Mouse (Mus musculus): ENCODE results near the gene Gm17617. TPM values are rescaled to one million over a fixed set of nuclear protein-coding genes. Genes with fewer than 3 reads are reported as not detected.

Gm17617 gene
- polyA plus RNA-seq, 1 experiment: not detected

GRCm38 (mm10) chr13:55172336-55172770, 39.0 kb upstream of the Gm17617 start:
- no peaks in the 10 kb centered on the region; the same call in none of the 2 replicates for H3K4me1 ChIP-seq (ENCODE audit: control insufficient read depth, insufficient read depth, low read length)
- DNase-seq: no peak
- no peak for TF ChIP-seq POLR2A (IDR thresholded peaks at IDR 0.05; ENCODE audit: borderline replicate concordance, insufficient read depth, low read length)
- TF ChIP-seq CTCF (IDR thresholded peaks at IDR 0.05; ENCODE audit: borderline replicate concordance, insufficient read depth, low read depth, low read length): no peak
- H3K27me3 ChIP-seq (ENCODE audit: control insufficient read depth, insufficient read depth, low read length): no peaks in the 10 kb centered on the region
- 33% methylated on average over 7 of the region's 7 CpGs for WGBS
- H3K27ac ChIP-seq (ENCODE audit: insufficient read depth, low read length): no peak overlapping the region
- no peak overlapping the region for H3K4me3 ChIP-seq (replicated peaks; ENCODE audit: insufficient read depth, low read depth, low read length)

- Histone ChIP-seq H3K27me3 (ENCODE audit: control insufficient read depth, insufficient read depth, low read length) (no peaks in the 10 kb centered on the region), H3K27ac (ENCODE audit: insufficient read depth, low read length) (no peak overlapping the region), H3K4me3 (replicated peaks; ENCODE audit: insufficient read depth, low read depth, low read length) (no peak overlapping the region), H3K4me1 (ENCODE audit: control insufficient read depth, insufficient read depth, low read length) (no peaks in the 10 kb centered on the region; the same call in none of the 2 replicates)
- WGBS: 14% methylated on average over 26 of the region's 26 CpGs
- no peak for TF ChIP-seq POLR2A (IDR thresholded peaks at IDR 0.05; ENCODE audit: borderline replicate concordance, insufficient read depth, low read length)
- no peak for TF ChIP-seq CTCF (IDR thresholded peaks at IDR 0.05; ENCODE audit: borderline replicate concordance, insufficient read depth, low read depth, low read length)
- peak in 1 of 2 experiments; percentile 33 for DNase-seq
Observed at GRCm38 (mm10) chr13:55171517-55172335, 38.4 kb upstream of the Gm17617 start.

- H3K27me3 ChIP-seq (ENCODE audit: control insufficient read depth, insufficient read depth, low read length): no peaks in the 10 kb centered on the region
- H3K4me3 ChIP-seq (replicated peaks; ENCODE audit: insufficient read depth, low read depth, low read length): no peak overlapping the region
- H3K27ac ChIP-seq (ENCODE audit: insufficient read depth, low read length): no peak overlapping the region
- TF ChIP-seq POLR2A (IDR thresholded peaks at IDR 0.05; ENCODE audit: borderline replicate concordance, insufficient read depth, low read length): no peak
- TF ChIP-seq CTCF (IDR thresholded peaks at IDR 0.05; ENCODE audit: borderline replicate concordance, insufficient read depth, low read depth, low read length): no peak
- no peaks in the 10 kb centered on the region; the same call in none of the 2 replicates for H3K4me1 ChIP-seq (ENCODE audit: control insufficient read depth, insufficient read depth, low read length)
- WGBS: 25% methylated on average over 13 of the region's 13 CpGs
- DNase-seq: no peak
Observed at GRCm38 (mm10) chr13:55168958-55169369, 35.6 kb upstream of the Gm17617 start.

- no peaks in the 10 kb centered on the region for H3K27me3 ChIP-seq (ENCODE audit: control insufficient read depth, insufficient read depth, low read length)
- H3K4me3 ChIP-seq (replicated peaks; ENCODE audit: insufficient read depth, low read depth, low read length): no peak overlapping the region
- TF ChIP-seq CTCF (IDR thresholded peaks at IDR 0.05; ENCODE audit: borderline replicate concordance, insufficient read depth, low read depth, low read length) (no peak), POLR2A (IDR thresholded peaks at IDR 0.05; ENCODE audit: borderline replicate concordance, insufficient read depth, low read length) (no peak)
- no peaks in the 10 kb centered on the region; the same call in none of the 2 replicates for H3K4me1 ChIP-seq (ENCODE audit: control insufficient read depth, insufficient read depth, low read length)
- DNase-seq: no peak
- 58% methylated on average over 5 of the region's 5 CpGs for WGBS
- H3K27ac ChIP-seq (ENCODE audit: insufficient read depth, low read length): no peak overlapping the region
Observed at GRCm38 (mm10) chr13:55168255-55168654, 34.9 kb upstream of the Gm17617 start.

GRCm38 (mm10) chr13:55167798-55168197, 34.5 kb upstream of the Gm17617 start:
- Histone ChIP-seq H3K4me3 (replicated peaks; ENCODE audit: insufficient read depth, low read depth, low read length) (no peak overlapping the region), H3K4me1 (ENCODE audit: control insufficient read depth, insufficient read depth, low read length) (no peaks in the 10 kb centered on the region; the same call in none of the 2 replicates), H3K27ac (ENCODE audit: insufficient read depth, low read length) (no peak overlapping the region), H3K27me3 (ENCODE audit: control insufficient read depth, insufficient read depth, low read length) (no peaks in the 10 kb centered on the region)
- no peak for DNase-seq
- no peak for TF ChIP-seq POLR2A (IDR thresholded peaks at IDR 0.05; ENCODE audit: borderline replicate concordance, insufficient read depth, low read length)
- no peak for TF ChIP-seq CTCF (IDR thresholded peaks at IDR 0.05; ENCODE audit: borderline replicate concordance, insufficient read depth, low read depth, low read length)
- WGBS: 67% methylated on average over 11 of the region's 11 CpGs

- H3K4me1 ChIP-seq (ENCODE audit: control insufficient read depth, insufficient read depth, low read length): no peaks in the 10 kb centered on the region; the same call in none of the 2 replicates
- H3K4me3 ChIP-seq (replicated peaks; ENCODE audit: insufficient read depth, low read depth, low read length): no peak overlapping the region
- 88% methylated on average over 32 of the region's 32 CpGs for WGBS
- TF ChIP-seq POLR2A (IDR thresholded peaks at IDR 0.05; ENCODE audit: borderline replicate concordance, insufficient read depth, low read length): no peak
- no peak for TF ChIP-seq CTCF (IDR thresholded peaks at IDR 0.05; ENCODE audit: borderline replicate concordance, insufficient read depth, low read depth, low read length)
- no peak overlapping the region for H3K27ac ChIP-seq (ENCODE audit: insufficient read depth, low read length)
- no peaks in the 10 kb centered on the region for H3K27me3 ChIP-seq (ENCODE audit: control insufficient read depth, insufficient read depth, low read length)
- DNase-seq: no peak
Observed at GRCm38 (mm10) chr13:55166806-55167725, 33.7 kb upstream of the Gm17617 start.

- Histone ChIP-seq H3K4me3 (replicated peaks; ENCODE audit: insufficient read depth, low read depth, low read length) (no peak overlapping the region), H3K27me3 (ENCODE audit: control insufficient read depth, insufficient read depth, low read length) (no peaks in the 10 kb centered on the region), H3K27ac (ENCODE audit: insufficient read depth, low read length) (no peak overlapping the region), H3K4me1 (ENCODE audit: control insufficient read depth, insufficient read depth, low read length) (no peaks in the 10 kb centered on the region; the same call in 1 of the 2 replicates)
- no peak for DNase-seq
- WGBS: 58% methylated on average over 16 of the region's 16 CpGs
- TF ChIP-seq POLR2A (IDR thresholded peaks at IDR 0.05; ENCODE audit: borderline replicate concordance, insufficient read depth, low read length) (no peak), CTCF (IDR thresholded peaks at IDR 0.05; ENCODE audit: borderline replicate concordance, insufficient read depth, low read depth, low read length) (no peak)
Observed at GRCm38 (mm10) chr13:55165831-55166339, 32.5 kb upstream of the Gm17617 start.

Measured in cerebellum, adult 2 months (tissue).